20 mouse cellular contexts compared by ENCODE assay signal in the genomic region with DNA sequence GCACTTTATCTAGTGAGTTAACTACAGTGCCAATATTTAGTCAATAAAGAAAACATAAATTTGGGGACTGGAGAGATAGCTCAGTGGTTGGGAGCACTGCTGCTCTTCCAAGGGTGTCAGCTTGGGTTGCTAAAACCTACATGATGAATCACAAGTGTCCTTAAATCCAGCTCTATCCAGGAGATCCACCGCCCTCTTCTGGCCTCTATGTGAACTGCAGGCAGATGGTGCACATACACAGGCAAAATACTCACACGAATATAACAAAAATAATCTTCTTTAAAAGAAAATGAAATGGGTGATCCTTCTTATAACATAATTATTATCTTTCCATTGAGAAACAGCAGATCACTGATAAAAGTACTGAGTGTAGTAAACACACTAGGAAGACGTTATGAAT.
DNase-seq lines count a peak whose midpoint lies in the region; ATAC-seq and TF ChIP-seq lines count a peak whose summit lies in the region.
"Had no signal": no experiment of that assay in that cellular context is flagged by ENCODE, and none has a peak within 500 bp of the region (broad histone marks: within the 10 kb centered on the region; RNA-seq: fewer than 3 reads in every experiment).

No protein-coding gene starts in this region.

- no peaks in the 10 kb centered on the region for H3K4me1 ChIP-seq in hindbrain, postnatal 0 days (ENCODE audit: insufficient read depth, low read length)
- H3K4me1 ChIP-seq in hindbrain, embryonic 10.5 days (replicated peaks) = peaks cover 4% of the 10 kb centered on the region
- H3K4me1 ChIP-seq in lung, embryonic 14.5 days (ENCODE audit: insufficient read depth) = no peaks in the 10 kb centered on the region; the same call in 1 of the 2 replicates
- no peaks in the 10 kb centered on the region for H3K4me1 ChIP-seq in ES-E14 (ENCODE audit: control insufficient read depth in 2 of 2, insufficient read depth in 2 of 2, low read length in 2 of 2, poor library complexity in 1 of 2)
- peaks cover 7% of the 10 kb centered on the region; the same call in 1 of the 2 replicates for H3K4me1 ChIP-seq in stomach, embryonic 14.5 days (ENCODE audit: control insufficient read depth, insufficient read depth, low read length)
- H3K4me1 ChIP-seq in forebrain, embryonic 12.5 days = peaks cover 17% of the 10 kb centered on the region
- H3K4me1 ChIP-seq: heart, embryonic 10.5 days; liver, embryonic 15.5 days; midbrain, embryonic 10.5 days had no signal

- no peaks in the 10 kb centered on the region for H3K36me3 ChIP-seq in hindbrain, postnatal 0 days (ENCODE audit: insufficient read depth, low read length)
- peaks cover 13% of the 10 kb centered on the region for H3K36me3 ChIP-seq in hindbrain, embryonic 10.5 days
- H3K36me3 ChIP-seq in lung, embryonic 14.5 days (ENCODE audit: insufficient read depth) = no peaks in the 10 kb centered on the region
- H3K36me3 ChIP-seq in ES-E14 (ENCODE audit: control insufficient read depth, insufficient read depth, low read length, poor library complexity, severe bottlenecking) = no peaks in the 10 kb centered on the region
- no peaks in the 10 kb centered on the region for H3K36me3 ChIP-seq in stomach, embryonic 14.5 days (ENCODE audit: control insufficient read depth, insufficient read depth, low read length)
- no peaks in the 10 kb centered on the region for H3K36me3 ChIP-seq in forebrain, embryonic 12.5 days (replicated peaks)
- H3K36me3 ChIP-seq: heart, embryonic 10.5 days; hindbrain, embryonic 15.5 days; liver, embryonic 15.5 days had no signal

- no peak overlapping the region for H3K4me3 ChIP-seq in hindbrain, postnatal 0 days (ENCODE audit: low read length)
- no peak overlapping the region for H3K4me3 ChIP-seq in hindbrain, embryonic 10.5 days
- H3K4me3 ChIP-seq in lung, embryonic 14.5 days (ENCODE audit: low read depth, low read length) = no peak overlapping the region
- no peak overlapping the region for H3K4me3 ChIP-seq in ES-E14 (ENCODE audit: insufficient read depth in 1 of 2, low read depth in 1 of 2, low read length in 2 of 2, poor library complexity in 1 of 2, severe bottlenecking in 1 of 2)
- H3K4me3 ChIP-seq in stomach, embryonic 14.5 days (ENCODE audit: low read depth, low read length) = no peak overlapping the region
- H3K4me3 ChIP-seq in forebrain, embryonic 12.5 days (replicated peaks) = no peak overlapping the region
- H3K4me3 ChIP-seq: heart, embryonic 10.5 days; hindbrain, embryonic 15.5 days; liver, embryonic 15.5 days; midbrain, embryonic 10.5 days had no signal

- no peaks in the 10 kb centered on the region for H3K27me3 ChIP-seq in hindbrain, postnatal 0 days (ENCODE audit: insufficient read depth, low read length)
- H3K27me3 ChIP-seq in hindbrain, embryonic 10.5 days (ENCODE audit: insufficient read depth, poor library complexity, severe bottlenecking) = no peaks in the 10 kb centered on the region
- H3K27me3 ChIP-seq in lung, embryonic 14.5 days (ENCODE audit: insufficient read depth, low read length) = no peaks in the 10 kb centered on the region
- H3K27me3 ChIP-seq in stomach, embryonic 14.5 days (ENCODE audit: control insufficient read depth, insufficient read depth, low read length) = no peaks in the 10 kb centered on the region
- no peaks in the 10 kb centered on the region for H3K27me3 ChIP-seq in forebrain, embryonic 12.5 days
- H3K27me3 ChIP-seq: hindbrain, embryonic 15.5 days; liver, embryonic 15.5 days had no signal

- no peaks in the 10 kb centered on the region for H3K9me3 ChIP-seq in hindbrain, postnatal 0 days (ENCODE audit: low read length)
- 0 out of 2 replicates have a peak, but pooled peaks cover 8% of the 10 kb centered on the region for H3K9me3 ChIP-seq in hindbrain, embryonic 10.5 days
- H3K9me3 ChIP-seq in lung, embryonic 14.5 days (ENCODE audit: low read depth, low read length) = no peaks in the 10 kb centered on the region
- no peaks in the 10 kb centered on the region for H3K9me3 ChIP-seq in ES-E14 (ENCODE audit: control insufficient read depth, insufficient read depth, low read depth, low read length)
- peaks cover 4% of the 10 kb centered on the region; the same call in 1 of the 2 replicates for H3K9me3 ChIP-seq in stomach, embryonic 14.5 days (ENCODE audit: control insufficient read depth, low read depth, low read length)
- H3K9me3 ChIP-seq in forebrain, embryonic 12.5 days = 0 out of 2 replicates have a peak, but pooled peaks cover 3% of the 10 kb centered on the region
- H3K9me3 ChIP-seq: heart, embryonic 10.5 days; hindbrain, embryonic 15.5 days had no signal

- ATAC-seq in hindbrain, postnatal 0 days = no peak
- ATAC-seq in lung, embryonic 14.5 days (ENCODE audit: insufficient read depth) = no peak
- no peak for ATAC-seq in stomach, embryonic 14.5 days (ENCODE audit: insufficient number of reproducible peaks, insufficient read depth, low FRiP score, low read depth)
- no peak for ATAC-seq in forebrain, embryonic 12.5 days (ENCODE audit: low FRiP score)

- no peak overlapping the region for H3K27ac ChIP-seq in hindbrain, postnatal 0 days
- no peak overlapping the region for H3K27ac ChIP-seq in hindbrain, embryonic 10.5 days
- H3K27ac ChIP-seq in lung, embryonic 14.5 days (ENCODE audit: low read depth) = no peak overlapping the region
- no peak overlapping the region for H3K27ac ChIP-seq in ES-E14 (ENCODE audit: insufficient read depth, low read depth, low read length, poor library complexity, severe bottlenecking)
- H3K27ac ChIP-seq in stomach, embryonic 14.5 days (ENCODE audit: low read length) = peak overlapping the region; percentile 33; the same call in 1 of the 2 replicates
- H3K27ac ChIP-seq in forebrain, embryonic 12.5 days = no peak overlapping the region
- H3K27ac ChIP-seq: heart, embryonic 10.5 days; hindbrain, embryonic 15.5 days; liver, embryonic 15.5 days; midbrain, embryonic 10.5 days had no signal

- in situ Hi-C loops in ES-E14 (cut with MboI; ENCODE audit: low sequenced_read_pairs in 2 of 2, unreplicated experiment in 2 of 2) = no loop called here

- WGBS in hindbrain, postnatal 0 days = 90% methylated on average over 3 of the region's 3 CpGs
- WGBS in hindbrain, embryonic 10.5 days = 90% methylated on average over 3 of the region's 3 CpGs
- 73% methylated on average over 3 of the region's 3 CpGs for WGBS in lung, embryonic 14.5 days
- 67% methylated on average over 3 of the region's 3 CpGs for WGBS in stomach, embryonic 14.5 days
- 95% methylated on average over 3 of the region's 3 CpGs for WGBS in forebrain, embryonic 12.5 days

- peak; percentile 21 for TF ChIP-seq CTCF in hindbrain, postnatal 0 days (IDR thresholded peaks at IDR 0.05; ENCODE audit: low read depth)
- peak; percentile 35; the same call in 1 of the 2 replicates for TF ChIP-seq CTCF in lung, embryonic 14.5 days (IDR thresholded peaks at IDR 0.05; ENCODE audit: low read depth)

- no peak overlapping the region for H3K4me2 ChIP-seq in hindbrain, postnatal 0 days (ENCODE audit: low read depth, low read length)
- no peak overlapping the region for H3K4me2 ChIP-seq in lung, embryonic 14.5 days
- no peak overlapping the region for H3K4me2 ChIP-seq in stomach, embryonic 14.5 days (replicated peaks; ENCODE audit: low read depth, low read length)
- no peak overlapping the region for H3K4me2 ChIP-seq in forebrain, embryonic 12.5 days
- H3K4me2 ChIP-seq: hindbrain, embryonic 15.5 days; liver, embryonic 15.5 days had no signal

- no peak overlapping the region for H3K9ac ChIP-seq in hindbrain, postnatal 0 days (replicated peaks; ENCODE audit: low read length)
- no peak overlapping the region for H3K9ac ChIP-seq in lung, embryonic 14.5 days
- no peak overlapping the region for H3K9ac ChIP-seq in ES-E14 (ENCODE audit: insufficient read depth, low read depth, low read length, poor library complexity, severe bottlenecking)
- no peak overlapping the region for H3K9ac ChIP-seq in stomach, embryonic 14.5 days (replicated peaks; ENCODE audit: low read depth, low read length)
- H3K9ac ChIP-seq in forebrain, embryonic 12.5 days = no peak overlapping the region
- H3K9ac ChIP-seq: hindbrain, embryonic 15.5 days; liver, embryonic 15.5 days had no signal

- no peak for DNase-seq in hindbrain, postnatal 0 days (ENCODE audit: low spot score)
- no peak for DNase-seq in hindbrain, embryonic 10.5 days (ENCODE audit: low spot score)
- no peak for DNase-seq in lung, embryonic 14.5 days
- DNase-seq in lung, adult 18-20 months = no peak
- DNase-seq in ES-E14 (ENCODE audit: low read depth, low spot score) = peak; percentile 21
- no peak for DNase-seq in Muller cell, postnatal 12 days (ENCODE audit: inconsistent ontology term)
- DNase-seq: B cell, adult 2 months; cerebellum, adult 9-10 months; gastrocnemius, postnatal 25 days; heart, postnatal 10 days; kidney, adult 9 months; layer of hippocampus, postnatal 36 days; lung, postnatal 4 days; right cerebral cortex, postnatal 4 days had no signal

TF ChIP-seq in ES-E14, 5 proteins besides CTCF, POLR2A, EP300 and RAD21:
- no peak for TF ChIP-seq HCFC1 (IDR thresholded peaks at IDR 0.05; ENCODE audit: borderline replicate concordance, insufficient read depth, low read length)
- no peak for TF ChIP-seq ZC3H11A (IDR thresholded peaks at IDR 0.05; ENCODE audit: borderline replicate concordance, low read depth, low read length)
- TF ChIP-seq CHD2 (IDR thresholded peaks at IDR 0.05; ENCODE audit: low read depth, low read length) = no peak
- no peak for TF ChIP-seq ZNF384 (IDR thresholded peaks at IDR 0.05; ENCODE audit: low read depth, low read length)
- no peak for TF ChIP-seq MAFK (IDR thresholded peaks at IDR 0.05; ENCODE audit: insufficient read depth, low read depth, low read length)
